Mouse (Mus musculus): ENCODE results near the gene 4921524J17Rik.

DNA sequence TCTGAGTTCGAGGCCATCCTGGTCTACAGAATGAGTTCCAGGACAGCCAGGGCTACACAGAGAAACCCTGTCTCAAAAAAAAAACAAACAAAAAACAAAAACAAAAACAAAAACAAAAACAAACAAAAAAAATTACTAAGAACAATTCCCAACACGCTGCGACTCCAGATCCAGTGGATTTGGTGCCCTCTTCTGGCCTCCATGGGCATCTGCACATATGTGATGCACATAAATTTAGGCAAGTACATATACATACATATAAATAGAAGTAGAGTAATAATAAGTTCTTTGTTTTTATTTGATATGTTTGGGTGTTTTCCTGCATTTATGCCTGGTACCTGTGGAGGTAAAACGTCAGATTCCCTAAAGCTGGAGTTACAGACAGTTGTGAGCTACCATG is 34.1 kb downstream of the 4921524J17Rik start:
- no peak for TF ChIP-seq CTCF (IDR thresholded peaks at IDR 0.05; ENCODE audit: extremely low read depth, insufficient read depth, low read length)
- TF ChIP-seq POLR2A (IDR thresholded peaks at IDR 0.05; ENCODE audit: extremely low read depth, insufficient read depth, low read length) = no peak

Measured in cortical plate, adult 2 months (tissue).